Mouse (Mus musculus): ENCODE data around the gene Camsap2. TPM values are rescaled to one million over a fixed set of nuclear protein-coding genes. Genes with fewer than 3 reads are reported as not detected.

Camsap2 gene
- polyA plus RNA-seq (2015; fragmentation: Illumina TruSeq; extraction: RNeasy Lipid Tissue Mini Kit (QIAGEN cat#74804); ENCODE audit: low read depth, low replicate concordance), result 75.1 TPM

DNA sequence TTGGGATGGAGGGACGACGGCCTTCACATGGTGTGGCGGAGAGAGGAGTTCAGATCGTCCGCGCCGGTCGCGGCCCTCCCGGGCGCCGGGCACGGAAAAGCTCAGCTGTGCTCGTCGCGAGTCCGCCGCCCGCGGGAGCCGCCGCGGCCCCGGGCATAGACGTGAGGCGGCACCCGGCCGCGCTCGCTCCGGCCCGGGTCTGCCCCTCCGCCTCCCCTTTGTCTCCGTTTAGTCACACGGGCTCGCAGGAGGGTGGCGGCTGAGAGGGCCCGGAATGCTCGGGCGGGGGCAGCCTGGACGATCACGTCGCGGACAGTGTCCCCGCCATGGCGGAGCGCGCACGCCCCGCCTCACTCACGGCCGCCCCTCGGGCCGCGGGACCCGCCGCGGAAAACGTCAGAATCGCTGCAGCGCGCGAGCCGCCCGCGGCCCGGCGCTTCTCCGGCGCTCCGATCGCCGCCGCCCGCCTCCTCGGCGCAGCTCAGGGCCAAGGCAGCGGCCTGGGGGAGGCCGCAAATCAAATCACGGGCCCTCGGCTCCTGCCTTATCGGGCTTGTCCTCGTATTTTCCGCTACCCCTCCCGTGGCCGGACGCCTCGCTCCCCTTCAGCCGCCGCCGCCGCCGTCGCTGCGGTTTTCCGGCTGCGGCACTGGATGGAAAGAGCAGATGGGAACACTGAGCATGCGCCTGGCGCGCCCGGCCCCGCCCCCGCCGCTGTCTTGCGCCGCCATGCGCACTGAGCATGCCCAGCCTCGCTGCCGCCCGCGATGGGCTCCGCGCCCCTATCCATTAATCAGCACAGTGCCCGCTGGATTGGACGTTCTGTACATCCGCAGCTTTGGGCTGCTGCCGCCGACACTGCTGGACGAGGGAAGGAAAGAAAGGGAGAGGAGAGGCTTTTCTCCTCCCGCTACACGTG lies at the start of gene Camsap2:
TSS of gene Camsap2 (minus strand) at position 651 of the 919 bp plus-strand sequence.

DNA sequence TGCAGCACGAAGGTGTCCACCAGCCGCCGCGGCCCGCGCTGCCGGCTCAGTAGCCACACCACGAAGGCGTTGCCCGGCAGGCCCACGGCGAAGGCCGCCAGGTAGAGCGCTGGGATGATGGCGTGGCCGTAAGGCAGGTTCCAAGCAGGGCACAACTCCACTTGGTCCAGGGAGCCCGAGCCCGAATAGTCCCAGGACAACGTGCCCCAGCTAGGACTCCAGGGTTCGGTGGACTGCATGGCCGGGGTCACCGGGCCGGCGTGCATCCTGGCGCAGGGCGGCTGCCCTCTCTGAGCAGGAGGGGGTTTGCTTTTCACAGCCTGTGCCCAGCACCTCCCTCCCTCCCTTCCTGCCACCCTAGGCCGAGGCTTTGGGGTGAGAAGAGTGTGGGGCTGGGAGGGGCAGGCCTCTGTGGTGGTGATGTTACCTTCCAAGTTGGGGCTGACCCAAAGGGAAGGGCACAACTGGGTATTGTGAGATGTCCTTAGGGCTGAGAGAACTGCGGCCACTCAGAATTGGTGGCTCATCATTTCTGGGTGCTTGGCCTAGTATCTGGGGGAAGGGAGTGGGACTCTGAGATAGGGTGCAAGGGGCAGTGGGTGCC lies 85.2 kb downstream of the Camsap2 start, which contains the start of gene Gpr25:
TSS of gene Gpr25 (minus strand) at position 239 of the 604 bp plus-strand sequence.

GRCm38 (mm10) chr1:136233892-136234594 lies 111.9 kb downstream of the Camsap2 start, which contains the start of gene Inava:
TSS of gene Inava (minus strand) at chr1:136234264.

Other genes with a start within 250 kb of the Camsap2 start
- 24.9 TPM for gene Kif21b, start 214.7 kb downstream of the Camsap2 start, polyA plus RNA-seq (2015; fragmentation: Illumina TruSeq; extraction: RNeasy Lipid Tissue Mini Kit (QIAGEN cat#74804); ENCODE audit: low read depth, low replicate concordance)
- gene Mroh3, start 133.3 kb downstream of the Camsap2 start, polyA plus RNA-seq (2015; fragmentation: Illumina TruSeq; extraction: RNeasy Lipid Tissue Mini Kit (QIAGEN cat#74804); ENCODE audit: low read depth, low replicate concordance), result 0.31 TPM
- gene Inava, start 111.8 kb downstream of the Camsap2 start, polyA plus RNA-seq (2015; fragmentation: Illumina TruSeq; extraction: RNeasy Lipid Tissue Mini Kit (QIAGEN cat#74804); ENCODE audit: low read depth, low replicate concordance), result 1.3 TPM
- 2.1 TPM for gene Gpr25, start 85.2 kb downstream of the Camsap2 start, polyA plus RNA-seq (2015; fragmentation: Illumina TruSeq; extraction: RNeasy Lipid Tissue Mini Kit (QIAGEN cat#74804); ENCODE audit: low read depth, low replicate concordance)
- gene Ddx59, start 69.2 kb upstream of the Camsap2 start, polyA plus RNA-seq (2015; fragmentation: Illumina TruSeq; extraction: RNeasy Lipid Tissue Mini Kit (QIAGEN cat#74804); ENCODE audit: low read depth, low replicate concordance), result 8.6 TPM
- not detected for gene Kif14, start 120.2 kb upstream of the Camsap2 start, polyA plus RNA-seq (2015; fragmentation: Illumina TruSeq; extraction: RNeasy Lipid Tissue Mini Kit (QIAGEN cat#74804); ENCODE audit: low read depth, low replicate concordance)